Comparison of ENCODE assay signal across 17 mouse cellular contexts in genomic region chr4:117314849-117315500, GRCm38 (mm10).
"Had no signal": no experiment of that assay in that cellular context is flagged by ENCODE, and none has a peak within 500 bp of the region (broad histone marks: within the 10 kb centered on the region; RNA-seq: fewer than 3 reads in every experiment).

No protein-coding gene starts in this region.

- H3K27ac ChIP-seq: kidney, embryonic 15.5 days; liver, embryonic 15.5 days; neural tube, embryonic 12.5 days had no signal

- DNase-seq: kidney, adult 2 months; kidney, postnatal 14 days; layer of hippocampus, adult 9-11 months; layer of hippocampus, postnatal 36 days; left cerebral cortex, postnatal 4 days; lung, adult 2 months; lung, postnatal 36 days; retina, postnatal 1 day; right cerebral cortex, postnatal 4 days; spleen, adult 18-20 months; thymus, adult 2 months; thymus, postnatal 25 days had no signal

- H3K36me3 ChIP-seq: kidney, embryonic 15.5 days; liver, embryonic 15.5 days; neural tube, embryonic 12.5 days had no signal

- H3K4me3 ChIP-seq: kidney, embryonic 15.5 days; liver, embryonic 15.5 days; neural tube, embryonic 12.5 days had no signal

- H3K9me3 ChIP-seq: kidney, embryonic 15.5 days; liver, embryonic 15.5 days; neural tube, embryonic 12.5 days had no signal

- H3K4me2 ChIP-seq: kidney, embryonic 15.5 days; liver, embryonic 15.5 days; neural tube, embryonic 12.5 days had no signal

- ATAC-seq: intestine, embryonic 16.5 days; lung, postnatal 0 days had no signal

- H3K9ac ChIP-seq: kidney, embryonic 15.5 days; liver, embryonic 15.5 days; neural tube, embryonic 12.5 days had no signal
